Mouse (Mus musculus): ENCODE measurements at regions not wholly inside any gene's neighbourhood (a gene's known extent, or its start where the extent isn't known, plus 50 kb on each side); places are given as distances from the start of the nearest gene placed in this dataset.
A peak's percentile ranks its signal among the peaks of the same experiment; 100 is the strongest.

GRCm38 (mm10) chr13:51290021-51290424, 118.4 kb upstream of the S1pr3 start:
- 69% methylated on average over 7 of the region's 7 CpGs for WGBS

GRCm38 (mm10) chr13:51290926-51291325, 117.5 kb upstream of the S1pr3 start:
- 68% methylated on average over 6 of the region's 6 CpGs for WGBS
- peak; percentile 36; the same call in 1 of the 2 replicates for ATAC-seq

More at GRCm38 (mm10) chr13:51290021-51290424, 118.4 kb upstream of the S1pr3 start:
- H3K4me3 ChIP-seq (ENCODE audit: low read depth, low read length), result no peak overlapping the region
- no peaks in the 10 kb centered on the region for H3K4me1 ChIP-seq (ENCODE audit: control insufficient read depth, insufficient read depth, low read length)
- H3K4me2 ChIP-seq (ENCODE audit: low read length), result no peak overlapping the region
- peak; percentile 64 for ATAC-seq
- H3K9me3 ChIP-seq (replicated peaks; ENCODE audit: control insufficient read depth, low read length, poor library complexity, severe bottlenecking), result no peaks in the 10 kb centered on the region
- no peaks in the 10 kb centered on the region for H3K36me3 ChIP-seq (ENCODE audit: control insufficient read depth, insufficient read depth, low read length)
- peak overlapping the region; percentile 67 for H3K27ac ChIP-seq (ENCODE audit: low read length)
- no peaks in the 10 kb centered on the region for H3K27me3 ChIP-seq (ENCODE audit: control insufficient read depth, insufficient read depth, low read depth, low read length)
- no peak overlapping the region for H3K9ac ChIP-seq (ENCODE audit: low read depth, low read length)

GRCm38 (mm10) chr13:51293047-51293446, 115.4 kb upstream of the S1pr3 start:
- no peak for ATAC-seq
- no peak overlapping the region for H3K4me3 ChIP-seq (ENCODE audit: low read depth, low read length)
- no peak overlapping the region for H3K27ac ChIP-seq (ENCODE audit: low read length)
- no peaks in the 10 kb centered on the region for H3K4me1 ChIP-seq (ENCODE audit: control insufficient read depth, insufficient read depth, low read length)
- no peaks in the 10 kb centered on the region for H3K27me3 ChIP-seq (ENCODE audit: control insufficient read depth, insufficient read depth, low read depth, low read length)
- no peaks in the 10 kb centered on the region for H3K36me3 ChIP-seq (ENCODE audit: control insufficient read depth, insufficient read depth, low read length)
- H3K4me2 ChIP-seq (ENCODE audit: low read length), result no peak overlapping the region
- H3K9ac ChIP-seq (ENCODE audit: low read depth, low read length), result no peak overlapping the region
- WGBS, result 82% methylated on average over 4 of the region's 4 CpGs
- no peaks in the 10 kb centered on the region for H3K9me3 ChIP-seq (replicated peaks; ENCODE audit: control insufficient read depth, low read length, poor library complexity, severe bottlenecking)

More at GRCm38 (mm10) chr13:51290926-51291325, 117.5 kb upstream of the S1pr3 start:
- Histone ChIP-seq H3K4me2 (ENCODE audit: low read length) (no peak overlapping the region), H3K36me3 (ENCODE audit: control insufficient read depth, insufficient read depth, low read length) (no peaks in the 10 kb centered on the region), H3K27ac (ENCODE audit: low read length) (no peak overlapping the region), H3K4me1 (ENCODE audit: control insufficient read depth, insufficient read depth, low read length) (no peaks in the 10 kb centered on the region), H3K9me3 (replicated peaks; ENCODE audit: control insufficient read depth, low read length, poor library complexity, severe bottlenecking) (no peaks in the 10 kb centered on the region), H3K9ac (ENCODE audit: low read depth, low read length) (no peak overlapping the region), H3K27me3 (ENCODE audit: control insufficient read depth, insufficient read depth, low read depth, low read length) (no peaks in the 10 kb centered on the region), H3K4me3 (ENCODE audit: low read depth, low read length) (no peak overlapping the region)

GRCm38 (mm10) chr13:51295872-51296271, 112.6 kb upstream of the S1pr3 start:
- Histone ChIP-seq H3K4me2 (ENCODE audit: low read length) (no peak overlapping the region), H3K36me3 (ENCODE audit: control insufficient read depth, insufficient read depth, low read length) (no peaks in the 10 kb centered on the region), H3K27me3 (ENCODE audit: control insufficient read depth, insufficient read depth, low read depth, low read length) (no peaks in the 10 kb centered on the region), H3K4me3 (ENCODE audit: low read depth, low read length) (no peak overlapping the region), H3K27ac (ENCODE audit: low read length) (no peak overlapping the region), H3K4me1 (ENCODE audit: control insufficient read depth, insufficient read depth, low read length) (no peaks in the 10 kb centered on the region), H3K9me3 (replicated peaks; ENCODE audit: control insufficient read depth, low read length, poor library complexity, severe bottlenecking) (no peaks in the 10 kb centered on the region), H3K9ac (ENCODE audit: low read depth, low read length) (no peak overlapping the region)
- no peak for ATAC-seq
- 71% methylated on average over 3 of the region's 3 CpGs for WGBS

- WGBS, result 94% methylated on average over 13 of the region's 13 CpGs
- no peaks in the 10 kb centered on the region for H3K4me1 ChIP-seq (ENCODE audit: control insufficient read depth, insufficient read depth, low read length)
- H3K4me3 ChIP-seq (ENCODE audit: low read depth, low read length), result no peak overlapping the region
- no peak overlapping the region for H3K9ac ChIP-seq (ENCODE audit: low read depth, low read length)
- no peak for ATAC-seq
- no peaks in the 10 kb centered on the region for H3K36me3 ChIP-seq (ENCODE audit: control insufficient read depth, insufficient read depth, low read length)
- no peaks in the 10 kb centered on the region for H3K9me3 ChIP-seq (replicated peaks; ENCODE audit: control insufficient read depth, low read length, poor library complexity, severe bottlenecking)
- no peak overlapping the region for H3K27ac ChIP-seq (ENCODE audit: low read length)
- H3K27me3 ChIP-seq (ENCODE audit: control insufficient read depth, insufficient read depth, low read depth, low read length), result no peaks in the 10 kb centered on the region
- no peak overlapping the region for H3K4me2 ChIP-seq (ENCODE audit: low read length)
Measured at GRCm38 (mm10) chr13:51297231-51297880, 111.1 kb upstream of the S1pr3 start.

GRCm38 (mm10) chr13:51299047-51299760, 109.2 kb upstream of the S1pr3 start:
- no peak for ATAC-seq
- H3K27me3 ChIP-seq (ENCODE audit: control insufficient read depth, insufficient read depth, low read depth, low read length), result no peaks in the 10 kb centered on the region
- H3K27ac ChIP-seq (ENCODE audit: low read length), result no peak overlapping the region
- no peak overlapping the region for H3K4me2 ChIP-seq (ENCODE audit: low read length)
- 88% methylated on average over 4 of the region's 4 CpGs for WGBS
- no peaks in the 10 kb centered on the region for H3K36me3 ChIP-seq (ENCODE audit: control insufficient read depth, insufficient read depth, low read length)
- H3K4me1 ChIP-seq (ENCODE audit: control insufficient read depth, insufficient read depth, low read length), result no peaks in the 10 kb centered on the region
- H3K9ac ChIP-seq (ENCODE audit: low read depth, low read length), result no peak overlapping the region
- no peaks in the 10 kb centered on the region for H3K9me3 ChIP-seq (replicated peaks; ENCODE audit: control insufficient read depth, low read length, poor library complexity, severe bottlenecking)
- H3K4me3 ChIP-seq (ENCODE audit: low read depth, low read length), result no peak overlapping the region

- Histone ChIP-seq H3K4me2 (ENCODE audit: low read length) (no peak overlapping the region), H3K9me3 (replicated peaks; ENCODE audit: control insufficient read depth, low read length, poor library complexity, severe bottlenecking) (no peaks in the 10 kb centered on the region), H3K27ac (ENCODE audit: low read length) (no peak overlapping the region), H3K4me1 (ENCODE audit: control insufficient read depth, insufficient read depth, low read length) (no peaks in the 10 kb centered on the region; the same call in 1 of the 2 replicates), H3K9ac (ENCODE audit: low read depth, low read length) (no peak overlapping the region), H3K4me3 (ENCODE audit: low read depth, low read length) (no peak overlapping the region), H3K27me3 (ENCODE audit: control insufficient read depth, insufficient read depth, low read depth, low read length) (no peaks in the 10 kb centered on the region), H3K36me3 (ENCODE audit: control insufficient read depth, insufficient read depth, low read length) (no peaks in the 10 kb centered on the region)
- no peak for ATAC-seq
- 78% methylated on average over 7 of the region's 7 CpGs for WGBS
Measured at GRCm38 (mm10) chr13:51301476-51301875, 107.0 kb upstream of the S1pr3 start.

- H3K9ac ChIP-seq (ENCODE audit: low read depth, low read length), result no peak overlapping the region
- H3K4me1 ChIP-seq (ENCODE audit: control insufficient read depth, insufficient read depth, low read length), result no peaks in the 10 kb centered on the region; the same call in 1 of the 2 replicates
- no peaks in the 10 kb centered on the region for H3K9me3 ChIP-seq (replicated peaks; ENCODE audit: control insufficient read depth, low read length, poor library complexity, severe bottlenecking)
- no peak overlapping the region for H3K4me2 ChIP-seq (ENCODE audit: low read length)
- ATAC-seq, result no peak
- H3K27ac ChIP-seq (ENCODE audit: low read length), result no peak overlapping the region
- no peaks in the 10 kb centered on the region for H3K36me3 ChIP-seq (ENCODE audit: control insufficient read depth, insufficient read depth, low read length)
- no peak overlapping the region for H3K4me3 ChIP-seq (ENCODE audit: low read depth, low read length)
- no peaks in the 10 kb centered on the region for H3K27me3 ChIP-seq (ENCODE audit: control insufficient read depth, insufficient read depth, low read depth, low read length)
- 60% methylated on average over 3 of the region's 3 CpGs for WGBS
Measured at GRCm38 (mm10) chr13:51303112-51303511, 105.3 kb upstream of the S1pr3 start.

GRCm38 (mm10) chr13:51304631-51305030, 103.8 kb upstream of the S1pr3 start:
- Histone ChIP-seq H3K27me3 (ENCODE audit: control insufficient read depth, insufficient read depth, low read depth, low read length) (no peaks in the 10 kb centered on the region), H3K36me3 (ENCODE audit: control insufficient read depth, insufficient read depth, low read length) (no peaks in the 10 kb centered on the region), H3K4me3 (ENCODE audit: low read depth, low read length) (no peak overlapping the region), H3K9ac (ENCODE audit: low read depth, low read length) (no peak overlapping the region), H3K4me2 (ENCODE audit: low read length) (no peak overlapping the region), H3K9me3 (replicated peaks; ENCODE audit: control insufficient read depth, low read length, poor library complexity, severe bottlenecking) (no peaks in the 10 kb centered on the region), H3K4me1 (ENCODE audit: control insufficient read depth, insufficient read depth, low read length) (no peaks in the 10 kb centered on the region; the same call in 1 of the 2 replicates), H3K27ac (ENCODE audit: low read length) (no peak overlapping the region)
- no peak for ATAC-seq
- 21% methylated on average over 4 of the region's 4 CpGs for WGBS

All from midbrain, embryonic 16.5 days (tissue).